Mouse (Mus musculus): ENCODE measurements around the gene Pdxp. TPM values are rescaled to one million over a fixed set of nuclear protein-coding genes. Genes with fewer than 3 reads are reported as not detected.

Pdxp gene
- polyA plus RNA-seq, 1 experiment from 2014 or later, result 46.3 TPM

DNA sequence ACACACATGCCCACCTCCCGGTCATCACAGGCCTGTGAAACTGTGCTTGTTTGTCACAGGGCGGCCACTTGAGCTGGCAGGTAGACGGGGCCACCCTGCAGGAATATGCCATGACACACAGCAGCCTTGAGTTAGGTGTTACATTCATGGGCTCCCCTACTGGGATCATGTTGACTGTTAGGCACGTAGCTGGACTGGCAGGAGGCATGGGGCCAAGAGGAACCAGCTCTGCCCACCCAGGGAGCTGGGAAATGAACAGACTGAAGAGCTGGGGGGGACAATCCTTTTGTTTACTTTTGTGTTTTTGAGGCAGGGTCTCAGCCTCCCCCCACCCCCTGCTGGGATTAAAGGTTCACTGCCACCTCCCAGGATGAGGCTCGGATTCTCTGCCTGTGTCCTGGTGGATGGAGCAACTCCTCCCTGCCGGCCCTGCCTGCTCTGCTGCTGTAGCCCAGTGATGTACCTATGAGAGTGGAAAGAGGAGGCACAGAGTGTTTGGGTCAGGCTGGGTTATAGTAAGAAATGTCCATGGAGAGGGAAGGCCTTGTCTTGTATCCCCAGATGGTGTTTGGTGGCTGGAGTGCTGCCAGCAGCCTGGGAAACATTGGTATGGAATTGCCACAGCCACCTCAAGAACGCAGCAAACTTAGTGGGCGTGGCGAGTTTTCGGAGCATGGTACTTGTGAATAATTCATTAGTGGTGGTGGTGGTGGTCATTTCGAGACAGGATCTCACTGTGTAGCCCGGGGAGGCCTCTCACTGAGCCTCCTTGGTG is 2.5 kb downstream of the Pdxp start:
- peak overlapping the region; percentile 15; the same call in 1 of the 2 replicates for H3K27ac ChIP-seq (replicated peaks)
- H3K27me3 ChIP-seq, result peaks cover 3% of the 10 kb centered on the region; the same call in 1 of the 2 replicates
- no peaks in the 10 kb centered on the region for H3K9me3 ChIP-seq
- peak overlapping the region; percentile 63 for H3K4me3 ChIP-seq
- peaks cover 31% of the 10 kb centered on the region for H3K4me1 ChIP-seq
- peak overlapping the region; percentile 76 for H3K9ac ChIP-seq (replicated peaks)
- peak overlapping the region; percentile 86 for H3K4me2 ChIP-seq (replicated peaks)
- peaks cover 20% of the 10 kb centered on the region for H3K36me3 ChIP-seq
- 43% methylated on average over 12 of the region's 12 CpGs for WGBS
- ATAC-seq (ENCODE audit: low FRiP score, low read depth), result no peak

DNA sequence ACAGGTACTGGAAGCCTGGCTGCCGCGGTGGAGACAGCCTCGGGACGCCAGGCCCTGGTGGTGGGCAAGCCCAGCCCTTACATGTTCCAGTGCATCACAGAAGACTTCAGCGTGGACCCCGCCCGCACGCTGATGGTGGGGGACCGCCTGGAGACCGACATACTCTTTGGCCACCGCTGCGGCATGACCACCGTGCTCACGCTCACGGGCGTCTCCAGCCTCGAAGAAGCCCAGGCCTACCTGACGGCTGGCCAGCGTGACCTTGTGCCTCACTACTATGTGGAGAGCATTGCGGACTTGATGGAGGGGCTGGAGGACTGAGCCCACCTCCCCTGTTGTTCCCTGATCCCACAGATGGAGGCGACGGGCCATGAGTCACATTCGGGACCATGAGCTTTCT is 4.4 kb downstream of the Pdxp start:
- 96% methylated on average over 23 of the region's 23 CpGs for WGBS
- Histone ChIP-seq H3K9me3 (no peaks in the 10 kb centered on the region), H3K36me3 (peaks cover 20% of the 10 kb centered on the region), H3K4me1 (peaks cover 30% of the 10 kb centered on the region), H3K4me2 (replicated peaks) (no peak overlapping the region), H3K27me3 (no peaks in the 10 kb centered on the region), H3K27ac (replicated peaks) (no peak overlapping the region), H3K4me3 (no peak overlapping the region), H3K9ac (replicated peaks) (no peak overlapping the region)
- no peak for ATAC-seq (ENCODE audit: low FRiP score, low read depth)

GRCm38 (mm10) chr15:78919914-78920313 is 6.2 kb downstream of the Pdxp start:
- Histone ChIP-seq H3K9ac (replicated peaks) (no peak overlapping the region), H3K4me2 (replicated peaks) (no peak overlapping the region), H3K9me3 (no peaks in the 10 kb centered on the region), H3K36me3 (peaks cover 20% of the 10 kb centered on the region), H3K4me3 (no peak overlapping the region), H3K27me3 (0 out of 2 replicates have a peak, but pooled peaks cover 5% of the 10 kb centered on the region), H3K4me1 (peaks cover 20% of the 10 kb centered on the region), H3K27ac (replicated peaks) (no peak overlapping the region)
- ATAC-seq (ENCODE audit: low FRiP score, low read depth), result no peak
- 83% methylated on average over 12 of the region's 12 CpGs for WGBS

DNA sequence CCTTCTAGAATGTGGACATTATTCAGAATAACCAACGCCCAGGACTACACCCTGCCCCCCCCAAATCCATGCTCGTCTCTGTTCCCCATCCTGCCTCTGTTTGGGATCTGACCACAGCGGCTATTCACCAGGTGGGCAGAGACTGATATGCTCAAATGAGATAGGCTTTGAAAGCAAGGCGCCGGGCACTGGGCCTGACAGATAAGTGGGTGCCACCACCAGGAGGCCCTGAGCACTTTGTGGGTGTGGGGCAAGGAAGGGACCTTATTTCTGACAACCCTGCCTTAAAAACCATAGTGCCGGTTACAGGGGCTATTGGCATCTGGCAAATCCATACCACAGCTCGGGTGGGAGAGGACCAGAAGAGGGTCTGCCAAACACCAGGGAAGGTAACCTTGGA is 9.0 kb downstream of the Pdxp start:
- 87% methylated on average over 7 of the region's 7 CpGs for WGBS
- Histone ChIP-seq H3K4me3 (no peak overlapping the region), H3K27me3 (peaks cover 28% of the 10 kb centered on the region), H3K9ac (replicated peaks) (no peak overlapping the region), H3K36me3 (peaks cover 15% of the 10 kb centered on the region), H3K4me2 (replicated peaks) (no peak overlapping the region), H3K4me1 (peaks cover 26% of the 10 kb centered on the region), H3K27ac (replicated peaks) (no peak overlapping the region), H3K9me3 (no peaks in the 10 kb centered on the region)
- no peak for ATAC-seq (ENCODE audit: low FRiP score, low read depth)

GRCm38 (mm10) chr15:78923585-78923984 is 9.9 kb downstream of the Pdxp start:
- no peak overlapping the region for H3K27ac ChIP-seq (replicated peaks)
- 74% methylated on average over 6 of the region's 6 CpGs for WGBS
- no peak overlapping the region for H3K4me3 ChIP-seq
- H3K4me1 ChIP-seq, result peaks cover 35% of the 10 kb centered on the region
- peaks cover 8% of the 10 kb centered on the region for H3K36me3 ChIP-seq
- no peak overlapping the region for H3K9ac ChIP-seq (replicated peaks)
- peaks cover 28% of the 10 kb centered on the region for H3K27me3 ChIP-seq
- H3K9me3 ChIP-seq, result no peaks in the 10 kb centered on the region
- ATAC-seq (ENCODE audit: low FRiP score, low read depth), result no peak
- H3K4me2 ChIP-seq (replicated peaks), result no peak overlapping the region

DNA sequence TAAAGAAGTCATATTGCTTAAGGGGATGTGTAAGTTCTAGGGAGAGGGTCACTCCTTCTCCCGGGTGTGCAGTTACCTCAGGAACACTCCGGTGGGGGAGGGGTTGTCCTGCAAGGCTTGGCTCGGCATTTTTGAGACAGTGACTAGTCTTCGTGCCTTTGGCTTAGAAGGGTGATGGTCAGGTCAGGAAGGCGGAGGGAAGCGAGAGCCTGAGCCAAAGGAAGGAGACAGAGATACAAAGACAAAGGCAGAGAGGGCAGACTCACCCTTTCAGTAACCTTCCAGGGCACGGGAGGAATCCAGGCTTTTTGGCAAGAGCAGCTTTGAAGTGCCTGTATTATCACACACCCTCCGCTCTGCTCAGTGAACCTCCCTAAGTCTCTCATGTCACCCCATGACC is 11.4 kb downstream of the Pdxp start:
- Histone ChIP-seq H3K4me1 (peaks cover 36% of the 10 kb centered on the region), H3K4me3 (no peak overlapping the region), H3K36me3 (no peaks in the 10 kb centered on the region), H3K27ac (replicated peaks) (no peak overlapping the region), H3K9ac (replicated peaks) (no peak overlapping the region), H3K4me2 (replicated peaks) (no peak overlapping the region), H3K27me3 (peaks cover 28% of the 10 kb centered on the region), H3K9me3 (no peaks in the 10 kb centered on the region)
- WGBS, result 31% methylated on average over 8 of the region's 8 CpGs
- ATAC-seq (ENCODE audit: low FRiP score, low read depth), result no peak

DNA sequence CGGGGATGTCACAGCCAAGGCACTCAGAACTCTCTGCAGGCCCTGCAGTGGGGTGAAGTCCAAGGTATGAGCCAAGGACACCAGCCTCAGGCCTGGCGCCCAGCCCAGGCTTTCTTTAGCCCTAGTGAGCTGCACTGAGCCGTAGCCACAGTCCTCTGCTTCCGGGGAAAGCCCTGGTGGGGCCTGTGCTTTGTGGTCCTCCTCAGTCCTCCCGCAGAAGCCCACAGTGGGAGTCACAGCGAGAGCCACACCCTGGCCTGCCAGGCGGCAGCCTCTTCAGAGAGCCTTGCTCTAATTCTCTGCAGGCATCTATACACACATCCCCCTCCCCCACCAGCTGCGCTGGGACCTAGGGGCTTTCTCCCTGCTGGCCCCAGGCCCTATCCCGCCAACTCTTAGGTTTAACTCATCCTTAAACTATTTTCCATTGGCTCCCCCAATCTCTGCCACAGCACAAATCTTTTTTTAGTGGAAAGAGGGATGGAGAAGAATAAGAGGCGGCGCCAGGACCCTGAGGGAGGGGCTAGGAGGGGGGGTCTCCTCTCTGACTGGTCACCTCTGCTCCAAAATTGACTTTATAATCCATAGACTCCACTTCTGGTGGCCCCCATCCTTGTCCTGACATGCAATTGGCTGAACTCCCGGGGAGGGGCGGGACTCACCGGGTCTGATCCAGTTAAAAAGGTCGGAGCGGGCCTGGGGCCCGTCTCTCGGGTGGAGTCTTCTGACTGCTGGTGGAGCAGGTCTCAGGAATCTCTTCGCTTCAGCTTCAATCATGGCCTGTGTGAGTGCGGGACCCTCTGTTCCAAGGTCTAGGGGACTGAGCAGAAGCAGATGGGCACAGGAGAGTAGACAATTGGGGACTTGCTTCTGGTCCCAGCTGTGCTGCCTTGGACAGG is 12.6 kb downstream of the Pdxp start, which contains the start of gene Lgals1:
Lgals1 (plus strand) TSS at position 705 of the 899 bp plus-strand sequence.
- WGBS, result 6% methylated on average over 20 of the region's 20 CpGs

DNA sequence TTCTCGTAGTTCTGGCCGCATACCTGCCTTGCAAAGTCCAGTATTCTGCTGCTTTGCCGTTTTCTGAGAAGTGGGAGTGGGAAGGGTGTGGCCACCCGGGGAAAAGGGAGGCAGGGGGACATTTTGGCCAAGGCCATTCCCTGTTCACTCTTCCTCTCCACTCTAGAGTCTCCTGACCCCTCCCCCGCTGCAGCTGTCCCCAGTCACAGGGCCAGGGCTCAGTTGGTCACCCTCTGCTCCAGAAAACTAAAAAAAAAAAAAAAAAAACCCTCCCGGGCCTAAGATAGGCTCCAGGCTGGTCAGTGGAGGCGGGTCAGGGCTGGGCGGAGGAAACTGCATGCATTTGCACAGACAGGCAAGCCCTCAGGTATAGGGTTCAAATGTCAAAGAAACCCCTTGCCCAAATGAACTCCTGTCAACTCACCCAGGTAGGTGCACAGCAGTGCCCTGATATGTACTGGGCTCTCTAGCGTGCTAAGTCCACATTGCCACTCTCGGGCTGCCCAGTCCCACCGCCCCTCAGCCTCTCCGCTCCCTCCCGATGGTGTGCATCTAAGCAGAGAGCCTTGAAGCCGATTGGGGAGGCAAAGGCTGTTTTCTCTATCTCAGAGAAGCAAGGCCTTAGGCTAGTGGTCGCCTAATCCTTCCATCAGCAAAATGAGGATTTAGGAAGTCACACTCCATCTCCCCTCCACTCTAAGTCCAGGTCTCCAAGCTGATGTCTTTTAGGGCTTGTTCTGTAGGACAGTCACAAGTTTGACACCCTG is 13.5 kb downstream of the Pdxp start:
- peak; percentile 35; the same call in 1 of the 2 replicates for ATAC-seq (ENCODE audit: low FRiP score, low read depth)

More for the DNA sequence above, 12.6 kb downstream of the Pdxp start, which contains the start of gene Lgals1:
- Histone ChIP-seq H3K9me3 (no peaks in the 10 kb centered on the region), H3K9ac (replicated peaks) (no peak within 1 kb of the TSS; the same call in 1 of the 2 replicates), H3K4me1 (peaks cover 36% of the 10 kb centered on the region), H3K4me3 (peak within 1 kb of the TSS; percentile 30), H3K4me2 (replicated peaks) (peak within 1 kb of the TSS; percentile 54), H3K27me3 (peaks cover 28% of the 10 kb centered on the region), H3K27ac (replicated peaks) (peak within 1 kb of the TSS; percentile 61), H3K36me3 (no peaks in the 10 kb centered on the region)
- ATAC-seq (ENCODE audit: low FRiP score, low read depth), result 0 out of 2 replicates have a peak, but pooled peaks have one; percentile 35

DNA sequence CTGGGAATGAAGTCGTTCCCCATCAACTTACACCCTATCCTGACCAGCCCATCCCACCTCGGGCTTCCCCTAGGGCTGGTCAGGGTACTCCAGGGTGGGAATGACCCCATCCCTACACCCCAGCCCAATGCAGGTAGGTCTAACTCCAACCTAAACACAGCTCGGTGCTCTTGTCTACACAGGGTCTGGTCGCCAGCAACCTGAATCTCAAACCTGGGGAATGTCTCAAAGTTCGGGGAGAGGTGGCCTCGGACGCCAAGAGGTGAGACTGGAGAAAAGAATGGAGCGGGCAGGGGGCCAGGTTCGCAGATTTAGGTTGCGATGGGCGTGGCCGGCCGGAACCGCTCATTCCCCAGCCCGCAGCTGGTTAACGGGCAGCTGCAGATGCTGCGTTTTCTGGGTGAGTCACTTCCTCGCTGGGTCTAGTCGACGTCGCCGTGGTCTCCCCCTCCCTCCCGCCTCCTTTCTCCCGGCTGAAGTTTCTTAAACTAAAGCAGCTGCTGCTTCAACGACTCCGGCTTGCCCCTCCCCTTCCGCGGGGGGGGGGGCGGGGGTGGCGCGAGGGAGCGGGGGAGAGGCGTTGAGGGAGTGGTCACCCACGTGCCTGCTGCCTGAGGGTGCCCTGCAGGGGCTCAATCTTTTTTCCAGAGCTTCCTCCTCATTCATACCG is 14.2 kb downstream of the Pdxp start:
- ATAC-seq (ENCODE audit: low FRiP score, low read depth), result peak; percentile 50; the same call in 1 of the 2 replicates

More for the DNA sequence above, 13.5 kb downstream of the Pdxp start:
- no peaks in the 10 kb centered on the region for H3K9me3 ChIP-seq
- peaks cover 28% of the 10 kb centered on the region for H3K27me3 ChIP-seq
- peak overlapping the region; percentile 30 for H3K4me3 ChIP-seq
- H3K4me2 ChIP-seq (replicated peaks), result peak overlapping the region; percentile 54
- WGBS, result 24% methylated on average over 15 of the region's 15 CpGs
- H3K27ac ChIP-seq (replicated peaks), result 0 out of 2 replicates have a peak overlapping the region, but pooled peaks have one; percentile 6
- H3K9ac ChIP-seq (replicated peaks), result no peak overlapping the region; the same call in 1 of the 2 replicates
- no peaks in the 10 kb centered on the region for H3K36me3 ChIP-seq
- H3K4me1 ChIP-seq, result peaks cover 36% of the 10 kb centered on the region

DNA sequence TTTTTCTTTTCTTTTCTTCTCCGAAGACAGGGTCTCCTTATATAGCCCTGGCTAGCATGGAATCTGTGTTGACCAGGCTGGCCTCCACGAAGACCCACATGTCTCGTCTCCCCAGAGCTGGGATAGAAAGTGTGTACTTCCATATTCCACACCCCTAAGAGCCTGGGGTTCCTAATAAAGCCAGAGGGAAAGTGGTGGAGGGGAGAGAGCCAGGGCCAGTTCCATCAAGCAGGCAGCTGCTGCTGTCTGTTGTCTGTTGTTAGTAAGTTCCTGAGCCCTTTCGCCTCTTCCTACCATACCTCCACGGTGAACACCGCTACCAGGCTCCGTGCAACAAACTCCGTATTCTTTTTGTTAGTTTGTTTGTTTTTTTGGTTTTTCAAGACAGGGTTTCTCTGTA is 14.8 kb downstream of the Pdxp start:
- ATAC-seq (ENCODE audit: low FRiP score, low read depth), result no peak
- H3K27ac ChIP-seq (replicated peaks), result no peak overlapping the region
- 55% methylated on average over 8 of the region's 8 CpGs for WGBS

More for the DNA sequence above, 14.2 kb downstream of the Pdxp start:
- under 1% methylated on average over 34 of the region's 35 CpGs for whole genome bisulfite sequencing
- Histone ChIP-seq H3K27me3 (peaks cover 28% of the 10 kb centered on the region), H3K4me2 (replicated peaks) (peak overlapping the region; percentile 54), H3K4me1 (peaks cover 36% of the 10 kb centered on the region), H3K36me3 (no peaks in the 10 kb centered on the region), H3K4me3 (peak overlapping the region; percentile 30), H3K27ac (replicated peaks) (no peak overlapping the region), H3K9ac (replicated peaks) (peak overlapping the region; percentile 48), H3K9me3 (no peaks in the 10 kb centered on the region)

More for the DNA sequence above, 14.8 kb downstream of the Pdxp start:
- Histone ChIP-seq H3K36me3 (no peaks in the 10 kb centered on the region), H3K4me1 (peaks cover 36% of the 10 kb centered on the region), H3K27me3 (peaks cover 31% of the 10 kb centered on the region), H3K4me2 (replicated peaks) (peak overlapping the region; percentile 54), H3K4me3 (peak overlapping the region; percentile 30), H3K9ac (replicated peaks) (peak overlapping the region; percentile 48), H3K9me3 (no peaks in the 10 kb centered on the region)

All from midbrain, embryonic 12.5 days (tissue).